Mouse (Mus musculus): ENCODE results near the gene Spin2e. TPM values are rescaled to one million over a fixed set of nuclear protein-coding genes. Genes with fewer than 3 reads are reported as not detected.

Gene Spin2e
- not detected for polyA plus RNA-seq (2014; fragmentation: Illumina TruSeq; extraction: RNeasy Lipid Tissue Mini Kit (QIAGEN cat#74804))

GRCm38 (mm10) chrX:31618820-31619219 is at the start of gene Spin2e:
Gene Spin2e (minus strand): TSS chrX:31618920.

DNA sequence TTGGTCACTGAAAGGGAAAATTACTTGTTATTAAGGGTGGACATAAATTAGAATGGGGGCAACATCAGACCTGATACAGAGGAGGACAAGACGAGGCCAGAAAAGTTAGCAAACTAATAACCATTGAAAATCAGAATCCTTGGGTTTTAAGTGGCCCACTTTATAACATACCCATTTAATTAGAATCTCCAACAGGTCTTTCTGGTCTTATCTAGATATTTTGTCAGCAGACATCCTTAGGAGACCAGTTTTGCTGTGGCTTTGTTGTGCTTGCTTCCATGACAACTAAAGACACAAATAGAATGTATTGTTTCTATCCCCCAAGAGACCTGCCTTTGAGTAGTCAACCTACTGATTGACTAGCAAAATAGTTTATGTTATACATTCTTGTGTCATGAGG is 44.5 kb downstream of the Spin2e start, which contains the start of gene Gm21883:
TSS of gene Gm21883 (minus strand) at position 101 of the 400 bp plus-strand sequence.

Other genes with a start within 250 kb of the Spin2e start
- not detected for gene Btbd35f19, start 235.0 kb downstream of the Spin2e start, polyA plus RNA-seq (2014; fragmentation: Illumina TruSeq; extraction: RNeasy Lipid Tissue Mini Kit (QIAGEN cat#74804))
- not detected for gene Gm21883, start 44.6 kb downstream of the Spin2e start, polyA plus RNA-seq (2014; fragmentation: Illumina TruSeq; extraction: RNeasy Lipid Tissue Mini Kit (QIAGEN cat#74804))
- not detected for gene Btbd35f25, start 98.2 kb upstream of the Spin2e start, polyA plus RNA-seq (2014; fragmentation: Illumina TruSeq; extraction: RNeasy Lipid Tissue Mini Kit (QIAGEN cat#74804))

Measured in ovary, adult 10 weeks (tissue).